Mouse (Mus musculus) neural tube, embryonic 12.5 days (tissue): ENCODE results near the gene Ier5. TPM values are rescaled to one million over a fixed set of nuclear protein-coding genes. Genes with fewer than 3 reads are reported as not detected.

Experiments
- ATAC-seq: fragments of 200-750 bp; cut with Nextera tagmentation; 2 replicates; pipeline ENCODE4 v1.8.0; 2017; ENCODE audit warnings: low read depth, mild to moderate bottlenecking, moderate TSS enrichment, moderate library complexity; ENCODE audit not compliant: low FRiP score
- H3K27ac ChIP-seq: fragments of 300-500 bp; sonication (generic); 2 replicates; pipeline ENCODE4 v1.5.1; 2016
- H3K27me3 ChIP-seq: fragments of 300-500 bp; sonication (generic); replicated peaks from 2 replicates; pipeline ENCODE4 v1.6.1; 2016; ENCODE audit warnings: mild to moderate bottlenecking
- H3K36me3 ChIP-seq: fragments of 300-500 bp; sonication (generic); 2 replicates; pipeline ENCODE4 v1.6.1; 2016; ENCODE audit warnings: mild to moderate bottlenecking
- H3K4me1 ChIP-seq: fragments of 300-500 bp; sonication (generic); 2 replicates; pipeline ENCODE4 v1.6.1; 2016
- H3K4me2 ChIP-seq: fragments of 300-500 bp; sonication (generic); replicated peaks from 2 replicates; pipeline ENCODE4 v1.6.1; 2016; ENCODE audit warnings: mild to moderate bottlenecking
- H3K4me3 ChIP-seq: fragments of 300-500 bp; sonication (generic); 2 replicates; pipeline ENCODE4 v1.5.1; 2016
- H3K9ac ChIP-seq: fragments of 300-500 bp; sonication (generic); 2 replicates; pipeline ENCODE4 v1.6.1; 2016; ENCODE audit warnings: mild to moderate bottlenecking
- H3K9me3 ChIP-seq: fragments of 300-500 bp; sonication (generic); 2 replicates; pipeline ENCODE4 v1.6.1; 2016; ENCODE audit warnings: mild to moderate bottlenecking
- WGBS: fragments of 180-500 bp; shearing (Covaris S2); methylation state at CpG from one replicate; pipeline ENCODE4 v1.1.7; 2016; 5-methylcytosine and 5-hydroxymethylcytosine counted together
- polyA plus RNA-seq: library from polyadenylated mRNA; unstranded; fragments of >200 nt; fragmentation: Nextera tagmentation; extraction: Ambion mirVana; gene quantifications from 2 replicates; pipeline ENCODE4 v1.2.1, GENCODE M21; 2016

Gene Ier5
- polyA plus RNA-seq, 1 experiment from 2014 or later = 23.2 TPM

GRCm38 (mm10) chr1:155070561-155071286 lies 28.7 kb downstream of the Ier5 start:
- H3K4me2 ChIP-seq = no peak overlapping the region
- WGBS = 57% methylated on average over 5 of the region's 5 CpGs
- H3K27me3 ChIP-seq = no peaks in the 10 kb centered on the region
- H3K4me3 ChIP-seq = no peak overlapping the region
- H3K4me1 ChIP-seq = peaks cover 25% of the 10 kb centered on the region
- H3K27ac ChIP-seq = no peak overlapping the region
- H3K9me3 ChIP-seq = no peaks in the 10 kb centered on the region
- H3K9ac ChIP-seq = no peak overlapping the region
- H3K36me3 ChIP-seq = no peaks in the 10 kb centered on the region
- ATAC-seq = 0 out of 2 replicates have a peak, but pooled peaks have one; percentile 57

- no peak overlapping the region for H3K27ac ChIP-seq
- no peak for ATAC-seq
- peaks cover 25% of the 10 kb centered on the region for H3K4me1 ChIP-seq
- no peak overlapping the region for H3K4me2 ChIP-seq
- WGBS = 61% methylated on average over 7 of the region's 7 CpGs
- H3K4me3 ChIP-seq = no peak overlapping the region
- no peaks in the 10 kb centered on the region for H3K36me3 ChIP-seq
- no peak overlapping the region for H3K9ac ChIP-seq
- no peaks in the 10 kb centered on the region for H3K27me3 ChIP-seq
- H3K9me3 ChIP-seq = no peaks in the 10 kb centered on the region
These were observed 29.7 kb downstream of the Ier5 start for GRCm38 (mm10) chr1:155069696-155070095.

GRCm38 (mm10) chr1:155066196-155066595 lies 33.2 kb downstream of the Ier5 start:
- peaks cover 10% of the 10 kb centered on the region for H3K4me1 ChIP-seq
- H3K9me3 ChIP-seq = no peaks in the 10 kb centered on the region
- H3K27me3 ChIP-seq = no peaks in the 10 kb centered on the region
- no peak overlapping the region for H3K9ac ChIP-seq
- H3K27ac ChIP-seq = no peak overlapping the region
- 79% methylated on average over 5 of the region's 5 CpGs for WGBS
- no peak overlapping the region for H3K4me2 ChIP-seq
- no peaks in the 10 kb centered on the region for H3K36me3 ChIP-seq
- H3K4me3 ChIP-seq = no peak overlapping the region
- no peak for ATAC-seq

- Histone ChIP-seq H3K4me3 (no peak overlapping the region), H3K9ac (no peak overlapping the region), H3K36me3 (no peaks in the 10 kb centered on the region), H3K27ac (no peak overlapping the region), H3K4me2 (no peak overlapping the region), H3K27me3 (no peaks in the 10 kb centered on the region), H3K9me3 (no peaks in the 10 kb centered on the region), H3K4me1 (peaks cover 7% of the 10 kb centered on the region; the same call in 1 of the 2 replicates)
- no peak for ATAC-seq
- WGBS = 81% methylated on average over 11 of the region's 11 CpGs
These were observed 34.3 kb downstream of the Ier5 start for GRCm38 (mm10) chr1:155065068-155065701.

GRCm38 (mm10) chr1:155064649-155065048 lies 34.8 kb downstream of the Ier5 start:
- no peak overlapping the region for H3K4me3 ChIP-seq
- no peak overlapping the region for H3K9ac ChIP-seq
- no peak for ATAC-seq
- 77% methylated on average over 4 of the region's 4 CpGs for WGBS
- no peak overlapping the region for H3K4me2 ChIP-seq
- no peaks in the 10 kb centered on the region for H3K27me3 ChIP-seq
- no peak overlapping the region for H3K27ac ChIP-seq
- H3K36me3 ChIP-seq = no peaks in the 10 kb centered on the region
- H3K4me1 ChIP-seq = peaks cover 12% of the 10 kb centered on the region; the same call in 1 of the 2 replicates
- H3K9me3 ChIP-seq = no peaks in the 10 kb centered on the region

- no peaks in the 10 kb centered on the region for H3K9me3 ChIP-seq
These were observed 35.3 kb downstream of the Ier5 start for GRCm38 (mm10) chr1:155064111-155064510.

GRCm38 (mm10) chr1:155062963-155063362 lies 36.5 kb downstream of the Ier5 start:
- peaks cover 19% of the 10 kb centered on the region; the same call in 1 of the 2 replicates for H3K4me1 ChIP-seq
- WGBS = 77% methylated on average over 4 of the region's 4 CpGs
- H3K9me3 ChIP-seq = no peaks in the 10 kb centered on the region
- H3K9ac ChIP-seq = no peak overlapping the region
- ATAC-seq = no peak
- no peak overlapping the region for H3K4me2 ChIP-seq
- H3K27ac ChIP-seq = no peak overlapping the region
- no peak overlapping the region for H3K4me3 ChIP-seq
- H3K27me3 ChIP-seq = no peaks in the 10 kb centered on the region
- no peaks in the 10 kb centered on the region for H3K36me3 ChIP-seq

More at GRCm38 (mm10) chr1:155064111-155064510, 35.3 kb downstream of the Ier5 start:
- no peak overlapping the region for H3K9ac ChIP-seq
- WGBS = 86% methylated on average over 5 of the region's 5 CpGs
- H3K27ac ChIP-seq = no peak overlapping the region
- no peak for ATAC-seq
- no peaks in the 10 kb centered on the region for H3K36me3 ChIP-seq
- H3K4me2 ChIP-seq = no peak overlapping the region
- peaks cover 17% of the 10 kb centered on the region; the same call in 1 of the 2 replicates for H3K4me1 ChIP-seq
- H3K27me3 ChIP-seq = no peaks in the 10 kb centered on the region
- no peak overlapping the region for H3K4me3 ChIP-seq

GRCm38 (mm10) chr1:155062057-155062456 lies 37.4 kb downstream of the Ier5 start:
- Histone ChIP-seq H3K9me3 (no peaks in the 10 kb centered on the region), H3K9ac (no peak overlapping the region), H3K27ac (no peak overlapping the region)

GRCm38 (mm10) chr1:155060832-155061801 lies 38.3 kb downstream of the Ier5 start:
- WGBS = 65% methylated on average over 17 of the region's 17 CpGs
- H3K4me1 ChIP-seq = peaks cover 19% of the 10 kb centered on the region; the same call in 1 of the 2 replicates

More at GRCm38 (mm10) chr1:155062057-155062456, 37.4 kb downstream of the Ier5 start:
- 92% methylated on average over 7 of the region's 7 CpGs for WGBS
- Histone ChIP-seq H3K4me3 (no peak overlapping the region), H3K4me1 (peaks cover 19% of the 10 kb centered on the region; the same call in 1 of the 2 replicates), H3K36me3 (no peaks in the 10 kb centered on the region), H3K27me3 (no peaks in the 10 kb centered on the region), H3K4me2 (no peak overlapping the region)
- no peak for ATAC-seq

GRCm38 (mm10) chr1:155060261-155060660 lies 39.2 kb downstream of the Ier5 start:
- H3K36me3 ChIP-seq = no peaks in the 10 kb centered on the region
- H3K9me3 ChIP-seq = no peaks in the 10 kb centered on the region
- H3K9ac ChIP-seq = no peak overlapping the region
- WGBS = 68% methylated on average over 5 of the region's 5 CpGs
- no peak for ATAC-seq
- H3K27ac ChIP-seq = no peak overlapping the region
- no peaks in the 10 kb centered on the region for H3K27me3 ChIP-seq
- no peak overlapping the region for H3K4me3 ChIP-seq
- H3K4me1 ChIP-seq = peaks cover 20% of the 10 kb centered on the region; the same call in 1 of the 2 replicates
- no peak overlapping the region for H3K4me2 ChIP-seq

More at GRCm38 (mm10) chr1:155060832-155061801, 38.3 kb downstream of the Ier5 start:
- H3K27me3 ChIP-seq = no peaks in the 10 kb centered on the region
- H3K9ac ChIP-seq = no peak overlapping the region
- ATAC-seq = 0 out of 2 replicates have a peak, but pooled peaks have one; percentile 35
- no peaks in the 10 kb centered on the region for H3K9me3 ChIP-seq
- H3K36me3 ChIP-seq = no peaks in the 10 kb centered on the region
- H3K4me3 ChIP-seq = no peak overlapping the region
- H3K27ac ChIP-seq = no peak overlapping the region
- no peak overlapping the region for H3K4me2 ChIP-seq

GRCm38 (mm10) chr1:155059505-155059904 lies 39.9 kb downstream of the Ier5 start:
- peaks cover 26% of the 10 kb centered on the region; the same call in 1 of the 2 replicates for H3K4me1 ChIP-seq
- 37% methylated on average over 14 of the region's 14 CpGs for WGBS
- no peaks in the 10 kb centered on the region for H3K36me3 ChIP-seq
- H3K27me3 ChIP-seq = no peaks in the 10 kb centered on the region
- no peak overlapping the region for H3K4me3 ChIP-seq
- no peak overlapping the region for H3K4me2 ChIP-seq
- no peaks in the 10 kb centered on the region for H3K9me3 ChIP-seq
- no peak overlapping the region for H3K9ac ChIP-seq
- ATAC-seq = no peak
- H3K27ac ChIP-seq = no peak overlapping the region
